Mouse (Mus musculus) stomach, embryonic 15.5 days (tissue): Measurements from ENCODE around the gene Gbp7. TPM values are rescaled to one million over a fixed set of nuclear protein-coding genes. Genes with fewer than 3 reads are reported as not detected.

Source experiments
- ATAC-seq: fragments of 200-750 bp; cut with Nextera tagmentation; 2 replicates; pipeline ENCODE4 v1.8.0; 2017; ENCODE audit warnings: low read depth, moderate number of reproducible peaks, moderate TSS enrichment; ENCODE audit not compliant: insufficient read depth, low FRiP score
- H3K27ac ChIP-seq: fragments of 300-500 bp; sonication (generic); 2 replicates; pipeline ENCODE4 v1.5.1; 2015; ENCODE audit warnings: mild to moderate bottlenecking, inconsistent platforms
- H3K27me3 ChIP-seq: fragments of 300-500 bp; sonication (generic); replicated peaks from 2 replicates; pipeline ENCODE4 v1.6.1; 2015; ENCODE audit warnings: inconsistent platforms
- H3K36me3 ChIP-seq: fragments of 300-500 bp; sonication (generic); 2 replicates; pipeline ENCODE4 v1.6.1; 2015; ENCODE audit warnings: inconsistent platforms
- H3K4me1 ChIP-seq: fragments of 300-500 bp; sonication (generic); 2 replicates; pipeline ENCODE4 v1.6.1; 2015; ENCODE audit warnings: inconsistent platforms
- H3K4me2 ChIP-seq: fragments of 300-500 bp; sonication (generic); 2 replicates; pipeline ENCODE4 v1.6.1; 2015; ENCODE audit warnings: mild to moderate bottlenecking, inconsistent platforms
- H3K4me3 ChIP-seq: fragments of 300-500 bp; sonication (generic); replicated peaks from 2 replicates; pipeline ENCODE4 v1.5.1; 2015; ENCODE audit warnings: inconsistent platforms
- H3K9ac ChIP-seq: fragments of 300-500 bp; sonication (generic); 2 replicates; pipeline ENCODE4 v1.6.1; 2015; ENCODE audit warnings: inconsistent platforms
- H3K9me3 ChIP-seq: fragments of 300-500 bp; sonication (generic); 2 replicates; pipeline ENCODE4 v1.6.1; 2016; ENCODE audit warnings: inconsistent platforms
- WGBS: fragments of 180-500 bp; shearing (Covaris S2); methylation state at CpG from one replicate; pipeline ENCODE4 v1.1.7; 2015; 5-methylcytosine and 5-hydroxymethylcytosine counted together
- polyA plus RNA-seq: library from polyadenylated mRNA; unstranded; fragments of >200 nt; fragmentation: Nextera tagmentation; extraction: Ambion mirVana; gene quantifications from 2 replicates; pipeline ENCODE4 v1.2.1, GENCODE M21; 2015

Gene Gbp7
- 5.4 and 5.5 TPM in 2 replicates for polyA plus RNA-seq

GRCm38 (mm10) chr3:142530087-142530953 is at the start of gene Gbp7:
Gene Gbp7 (plus strand): TSS chr3:142530342.
- Histone ChIP-seq H3K36me3 (no peaks in the 10 kb centered on the region), H3K9ac (peak within 1 kb of the TSS; percentile 20; the same call in 1 of the 2 replicates), H3K4me3 (peak within 1 kb of the TSS; percentile 61), H3K27ac (peak within 1 kb of the TSS; percentile 53), H3K27me3 (no peaks in the 10 kb centered on the region), H3K9me3 (no peaks in the 10 kb centered on the region), H3K4me2 (peak within 1 kb of the TSS; percentile 96), H3K4me1 (no peaks in the 10 kb centered on the region)
- peak; percentile 81; the same call in 1 of the 2 replicates for ATAC-seq
- 1% methylated on average over 30 of the region's 30 CpGs for WGBS

- H3K4me2 ChIP-seq: no peak overlapping the region
- no peak overlapping the region for H3K27ac ChIP-seq
- H3K9me3 ChIP-seq: no peaks in the 10 kb centered on the region
- no peak overlapping the region for H3K9ac ChIP-seq
- no peak for ATAC-seq
- WGBS: 63% methylated on average over 1 of the region's 1 CpGs
- H3K27me3 ChIP-seq: no peaks in the 10 kb centered on the region
- H3K36me3 ChIP-seq: no peaks in the 10 kb centered on the region
- H3K4me1 ChIP-seq: no peaks in the 10 kb centered on the region
- H3K4me3 ChIP-seq: no peak overlapping the region
Observed at GRCm38 (mm10) chr3:142490465-142490864, 39.7 kb upstream of the Gbp7 start.

- H3K9me3 ChIP-seq: no peaks in the 10 kb centered on the region
- H3K27ac ChIP-seq: no peak within 1 kb of the TSS; the same call in 1 of the 2 replicates
- no peaks in the 10 kb centered on the region for H3K27me3 ChIP-seq
- H3K36me3 ChIP-seq: no peaks in the 10 kb centered on the region
- WGBS: 43% methylated on average over 6 of the region's 6 CpGs
- no peak within 1 kb of the TSS for H3K4me2 ChIP-seq
- ATAC-seq: peak; percentile 90
- H3K4me1 ChIP-seq: 0 out of 2 replicates have a peak, but pooled peaks cover 4% of the 10 kb centered on the region
- H3K4me3 ChIP-seq: no peak within 1 kb of the TSS
- no peak within 1 kb of the TSS for H3K9ac ChIP-seq
Observed at GRCm38 (mm10) chr3:142493536-142494061, 36.5 kb upstream of the Gbp7 start, which contains the start of gene Gbp5. Gene Gbp5 (plus strand): TSS chr3:142493978.

- Histone ChIP-seq H3K4me3 (no peak overlapping the region), H3K9me3 (no peaks in the 10 kb centered on the region), H3K4me2 (no peak overlapping the region), H3K4me1 (0 out of 2 replicates have a peak, but pooled peaks cover 4% of the 10 kb centered on the region), H3K36me3 (no peaks in the 10 kb centered on the region), H3K27ac (no peak overlapping the region), H3K27me3 (no peaks in the 10 kb centered on the region), H3K9ac (no peak overlapping the region)
- no peak for ATAC-seq
- WGBS: 92% methylated on average over 5 of the region's 5 CpGs
Observed at GRCm38 (mm10) chr3:142495146-142495655, 34.9 kb upstream of the Gbp7 start.

GRCm38 (mm10) chr3:142496113-142497101 is 33.7 kb upstream of the Gbp7 start:
- Histone ChIP-seq H3K27me3 (no peaks in the 10 kb centered on the region), H3K4me3 (peak overlapping the region; percentile 14; the same call in 1 of the 2 replicates), H3K9ac (no peak overlapping the region), H3K9me3 (no peaks in the 10 kb centered on the region), H3K27ac (no peak overlapping the region), H3K36me3 (no peaks in the 10 kb centered on the region), H3K4me2 (peak overlapping the region; percentile 42), H3K4me1 (0 out of 2 replicates have a peak, but pooled peaks cover 4% of the 10 kb centered on the region)
- ATAC-seq: no peak
- WGBS: 37% methylated on average over 14 of the region's 14 CpGs

GRCm38 (mm10) chr3:142497123-142497841 is 32.9 kb upstream of the Gbp7 start:
- Histone ChIP-seq H3K4me3 (peak overlapping the region; percentile 14; the same call in 1 of the 2 replicates), H3K27ac (no peak overlapping the region), H3K9me3 (no peaks in the 10 kb centered on the region), H3K4me1 (0 out of 2 replicates have a peak, but pooled peaks cover 4% of the 10 kb centered on the region), H3K36me3 (no peaks in the 10 kb centered on the region), H3K27me3 (no peaks in the 10 kb centered on the region), H3K9ac (no peak overlapping the region), H3K4me2 (peak overlapping the region; percentile 42)
- 52% methylated on average over 15 of the region's 15 CpGs for WGBS
- ATAC-seq: no peak

GRCm38 (mm10) chr3:142498941-142499340 is 31.2 kb upstream of the Gbp7 start:
- ATAC-seq: no peak
- WGBS: 77% methylated on average over 5 of the region's 5 CpGs

GRCm38 (mm10) chr3:142528116-142528515 is 2.0 kb upstream of the Gbp7 start:
- no peak overlapping the region for H3K4me3 ChIP-seq
- no peaks in the 10 kb centered on the region for H3K27me3 ChIP-seq
- no peak overlapping the region for H3K9ac ChIP-seq
- WGBS: 88% methylated on average over 3 of the region's 3 CpGs
- no peak overlapping the region for H3K4me2 ChIP-seq
- H3K9me3 ChIP-seq: no peaks in the 10 kb centered on the region
- H3K4me1 ChIP-seq: no peaks in the 10 kb centered on the region
- ATAC-seq: no peak
- no peak overlapping the region for H3K27ac ChIP-seq
- H3K36me3 ChIP-seq: no peaks in the 10 kb centered on the region

More at GRCm38 (mm10) chr3:142498941-142499340, 31.2 kb upstream of the Gbp7 start:
- Histone ChIP-seq H3K36me3 (no peaks in the 10 kb centered on the region), H3K27ac (no peak overlapping the region), H3K9me3 (no peaks in the 10 kb centered on the region), H3K4me3 (no peak overlapping the region), H3K4me1 (0 out of 2 replicates have a peak, but pooled peaks cover 4% of the 10 kb centered on the region), H3K4me2 (no peak overlapping the region), H3K27me3 (no peaks in the 10 kb centered on the region), H3K9ac (no peak overlapping the region)

- Histone ChIP-seq H3K36me3 (no peaks in the 10 kb centered on the region), H3K9ac (no peak overlapping the region), H3K9me3 (no peaks in the 10 kb centered on the region), H3K27me3 (no peaks in the 10 kb centered on the region), H3K4me3 (peak overlapping the region; percentile 61), H3K27ac (peak overlapping the region; percentile 53; the same call in 1 of the 2 replicates), H3K4me1 (no peaks in the 10 kb centered on the region), H3K4me2 (peak overlapping the region; percentile 96)
- 34% methylated on average over 2 of the region's 2 CpGs for WGBS
- ATAC-seq: no peak
Observed at GRCm38 (mm10) chr3:142529597-142529996, 545 bp upstream of the Gbp7 start.

- Histone ChIP-seq H3K9ac (no peak overlapping the region), H3K4me1 (no peaks in the 10 kb centered on the region), H3K4me3 (no peak overlapping the region), H3K4me2 (no peak overlapping the region), H3K27ac (no peak overlapping the region), H3K9me3 (no peaks in the 10 kb centered on the region), H3K27me3 (no peaks in the 10 kb centered on the region), H3K36me3 (no peaks in the 10 kb centered on the region)
- ATAC-seq: no peak
- WGBS: 90% methylated on average over 3 of the region's 3 CpGs
Observed at GRCm38 (mm10) chr3:142531595-142531994, 1.5 kb downstream of the Gbp7 start.
